Mouse (Mus musculus) brain, embryonic 14.5 days (tissue): Measurements from ENCODE around the gene Cftr.

Experiments used
- CTCF ChIP-seq: fragments of 200-500 bp; IDR thresholded peaks from 2 replicates; pipeline ENCODE4 v1.5.1; 2012; ENCODE audit warnings: inconsistent platforms, mild to moderate bottlenecking, moderate library complexity, borderline replicate concordance; ENCODE audit not compliant: insufficient read depth, insufficient read length; ENCODE audit errors: extremely low read depth
- POLR2A ChIP-seq: fragments of 200-500 bp; IDR thresholded peaks from 2 replicates; pipeline ENCODE4 v1.6.1; 2012; ENCODE audit warnings: mild to moderate bottlenecking, inconsistent platforms, borderline replicate concordance; ENCODE audit not compliant: poor library complexity, insufficient read depth, insufficient read length, severe bottlenecking; ENCODE audit errors: extremely low read depth

- TF ChIP-seq CTCF (no peak), POLR2A (no peak)
These were observed 189.7 kb downstream of the Cftr start for GRCm38 (mm10) chr6:18360154-18360553.
